Mouse (Mus musculus) testis, postnatal 14 days (tissue): ENCODE results near the gene Anxa7.

Experiments used
- DNase-seq: peaks from one replicate; pipeline ENCODE4 v3.0.0; 2021; ENCODE audit warnings: low spot score

Gene Anxa7

DNA sequence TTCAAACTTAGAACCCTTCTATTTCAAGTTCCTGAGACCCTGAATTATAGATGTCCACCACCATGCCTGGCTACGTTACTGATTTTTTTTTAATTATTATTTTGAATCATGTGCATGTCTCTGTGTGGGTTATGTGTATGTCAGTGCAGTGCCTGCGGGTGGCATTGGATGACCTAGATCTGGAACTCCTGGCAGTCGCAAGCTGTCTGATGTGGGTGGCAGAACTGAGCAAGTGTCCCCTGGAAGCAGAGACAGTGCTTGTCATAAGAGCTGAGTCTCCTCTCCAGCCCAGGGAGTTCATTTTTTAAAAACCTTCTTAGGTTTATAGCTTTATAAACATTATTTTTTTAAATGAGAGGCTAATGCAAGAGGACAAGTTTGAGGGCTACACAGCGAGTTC is 47.5 kb downstream of the Anxa7 start:
- no peak for DNase-seq

- no peak for DNase-seq
Measured at GRCm38 (mm10) chr14:20431726-20432125, 48.2 kb downstream of the Anxa7 start.

GRCm38 (mm10) chr14:20429833-20430232 is 50.1 kb downstream of the Anxa7 start:
- no peak for DNase-seq

DNA sequence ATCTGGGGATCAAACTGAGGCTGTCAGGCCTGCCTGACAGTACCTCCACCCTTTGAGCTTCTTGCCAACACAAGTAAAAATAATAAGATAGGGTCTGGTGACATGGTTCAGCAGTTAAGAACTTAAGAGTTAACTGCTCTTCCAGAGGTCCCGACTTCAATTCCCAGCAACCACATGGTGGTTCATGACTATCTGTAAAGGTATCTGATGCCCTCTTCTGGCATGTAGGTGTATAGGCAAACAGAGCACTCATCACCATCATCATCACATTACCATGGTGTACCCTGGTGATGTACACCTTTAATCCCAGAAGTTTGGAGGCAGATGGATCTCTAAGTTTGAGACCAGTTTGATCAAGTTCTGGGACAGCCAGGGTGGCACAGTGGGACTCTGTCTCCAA is 51.3 kb downstream of the Anxa7 start:
- no peak for DNase-seq

DNA sequence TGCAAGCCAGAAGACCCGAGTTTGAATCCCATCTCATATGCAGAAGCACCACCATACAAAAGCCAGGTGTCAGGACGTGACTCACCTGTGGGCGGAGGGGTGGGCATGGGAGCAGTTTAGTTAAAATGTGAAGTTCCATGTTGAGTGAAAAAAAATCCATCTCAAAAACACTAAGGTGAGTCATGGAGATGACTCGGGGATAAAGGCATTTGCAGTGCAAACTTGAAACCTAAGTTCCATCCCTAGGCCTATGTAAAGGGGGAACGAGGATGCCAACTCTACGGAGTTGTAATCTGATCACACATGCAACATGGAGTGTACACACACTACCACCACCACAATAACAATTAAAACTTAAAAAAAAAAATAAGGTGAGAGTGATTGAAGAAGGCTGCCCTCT is 56.9 kb downstream of the Anxa7 start:
- no peak for DNase-seq

DNA sequence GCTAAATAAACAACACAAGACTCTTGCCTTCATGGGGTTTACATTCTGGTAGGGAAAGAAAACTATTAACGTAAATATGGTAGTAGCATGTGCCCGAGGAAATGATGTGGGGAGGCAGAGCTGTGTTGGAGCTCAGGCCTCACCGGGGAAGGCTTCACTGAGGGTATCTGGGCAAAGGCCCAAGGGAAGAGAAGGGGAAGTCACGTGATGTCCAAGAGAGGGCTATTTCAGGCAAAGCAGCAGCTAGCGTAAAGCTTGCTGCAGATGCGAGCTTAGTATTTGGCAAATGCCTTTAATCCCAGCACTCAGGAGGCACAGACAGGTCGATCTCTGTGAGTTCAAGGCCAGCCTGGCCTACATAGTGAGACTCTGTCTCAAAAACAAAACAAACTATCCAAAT is 57.7 kb downstream of the Anxa7 start:
- DNase-seq, result no peak
